Mouse (Mus musculus) megakaryocyte, adult 5-6 weeks (primary cell): ENCODE results near the gene Lypla2. TPM values are rescaled to one million over a fixed set of nuclear protein-coding genes. Genes with fewer than 3 reads are reported as not detected.

ENCODE experiments used
- ATAC-seq: 2 replicates; pipeline ENCODE4 v1.8.0; 2016; ENCODE audit warnings: mild to moderate bottlenecking, inconsistent platforms; ENCODE audit not compliant: poor library complexity, severe bottlenecking
- total RNA-seq, 2 experiments: library from RNA; stranded (forward) in 1 of 2; stranded (reverse) in 1 of 2; fragments of 153-499, 151-499 nt in 1 of 2; fragments of 221-1000, 200-1000 nt in 1 of 2; gene quantifications; 2 replicates each; pipeline versions ENCODE4 v1.2.3 to v1.2.4; 2015 to 2017

The Lypla2 gene
- total RNA-seq, 2 experiments from 2014 or later = 25.3 to 51.4 TPM

DNA sequence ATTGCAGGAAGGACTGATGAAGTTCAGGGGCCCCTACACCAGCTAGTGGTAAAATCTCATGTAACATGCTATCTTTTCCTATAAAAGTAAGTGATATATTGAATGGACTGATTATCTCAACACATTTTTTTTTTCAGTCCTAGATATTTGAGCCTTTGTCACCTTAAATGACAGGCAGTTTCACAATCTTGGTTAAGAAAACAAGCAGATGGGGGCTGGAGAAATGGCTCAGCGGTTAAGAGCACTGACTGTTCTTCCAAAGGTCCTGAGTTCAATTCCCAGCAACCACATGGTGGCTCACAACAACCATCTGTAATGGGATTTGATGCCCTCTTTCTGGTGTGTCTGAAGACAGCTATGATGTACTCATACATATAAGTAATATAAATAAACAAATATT, 50.2 kb downstream of the Lypla2 start:
- no peak for ATAC-seq

GRCm38 (mm10) chr4:135921257-135922120, 50.9 kb downstream of the Lypla2 start:
- no peak for ATAC-seq

GRCm38 (mm10) chr4:135920304-135921241, 51.9 kb downstream of the Lypla2 start, which contains the start of gene Fuca1:
Gene Fuca1 (plus strand): TSS chr4:135920735.
- ATAC-seq = peak; percentile 88

GRCm38 (mm10) chr4:135919280-135919639, 53.2 kb downstream of the Lypla2 start:
- peak; percentile 14; the same call in 1 of the 2 replicates for ATAC-seq

DNA sequence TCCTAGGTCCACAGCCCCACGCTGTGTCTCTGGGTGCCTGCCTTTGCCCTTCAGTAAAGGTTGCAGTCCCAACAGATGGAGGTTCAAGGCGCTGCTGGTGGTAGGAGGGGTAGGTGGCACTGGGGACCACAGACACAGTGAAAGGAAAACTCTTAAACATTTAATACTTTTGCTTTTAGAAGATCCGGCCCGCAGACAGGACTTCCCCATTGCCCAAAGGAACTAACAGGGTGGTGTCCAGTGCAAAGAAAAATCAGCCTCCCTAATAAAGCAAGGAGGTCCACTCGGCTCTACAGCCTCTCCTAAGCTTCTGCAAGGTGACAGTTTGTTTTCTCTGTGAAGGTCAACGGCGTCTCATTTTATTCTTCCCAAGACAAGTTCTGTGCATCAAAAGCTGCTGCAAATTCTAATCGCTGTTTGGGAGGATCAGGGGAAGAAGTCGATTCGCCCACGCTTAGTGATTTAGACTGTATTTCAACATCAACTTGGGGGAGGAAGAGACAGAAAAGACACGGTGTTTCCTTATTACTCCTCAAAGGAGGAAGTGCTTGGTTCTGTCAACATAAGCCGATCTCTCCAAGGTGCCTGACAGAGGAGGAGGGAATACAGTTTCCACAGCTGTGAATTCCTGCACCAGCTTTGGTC, 53.7 kb downstream of the Lypla2 start:
- peak; percentile 68 for ATAC-seq

Other genes with a start within 250 kb of the Lypla2 start
- gene Il22ra1, start 244.5 kb downstream of the Lypla2 start, total RNA-seq (2015) = not detected in 2 replicates
- not detected in 2 replicates for gene Il22ra1, start 244.5 kb downstream of the Lypla2 start, total RNA-seq (2017)
- gene Myom3, start 212.9 kb downstream of the Lypla2 start, total RNA-seq (2015) = not detected in 2 replicates
- gene Myom3, start 212.9 kb downstream of the Lypla2 start, total RNA-seq (2017) = not detected in 2 replicates
- gene Srsf10, start 116.9 kb downstream of the Lypla2 start, total RNA-seq (2015) = 104 and 125 TPM in 2 replicates
- gene Srsf10, start 116.9 kb downstream of the Lypla2 start, total RNA-seq (2017) = 130 and 147 TPM in 2 replicates
- gene Pnrc2, start 98.8 kb downstream of the Lypla2 start, total RNA-seq (2015) = 248 and 273 TPM in 2 replicates
- gene Pnrc2, start 98.8 kb downstream of the Lypla2 start, total RNA-seq (2017) = 249 and 251 TPM in 2 replicates
- 15.2 and 16.9 TPM in 2 replicates for gene Cnr2, start 77.2 kb downstream of the Lypla2 start, total RNA-seq (2015)
- 18.8 and 20.7 TPM in 2 replicates for gene Cnr2, start 77.2 kb downstream of the Lypla2 start, total RNA-seq (2017)
- 72.1 and 86.7 TPM in 2 replicates for gene Fuca1, start 51.9 kb downstream of the Lypla2 start, total RNA-seq (2015)
- gene Fuca1, start 51.9 kb downstream of the Lypla2 start, total RNA-seq (2017) = 143 and 189 TPM in 2 replicates
- gene Hmgcl, start 26.2 kb downstream of the Lypla2 start, total RNA-seq (2015) = 60.7 and 76.8 TPM in 2 replicates
- gene Hmgcl, start 26.2 kb downstream of the Lypla2 start, total RNA-seq (2017) = 54.9 and 60.4 TPM in 2 replicates
- 6.4 and 7.6 TPM in 2 replicates for gene Gale, start 8.9 kb downstream of the Lypla2 start, total RNA-seq (2015)
- 10.0 and 11.6 TPM in 2 replicates for gene Gale, start 8.9 kb downstream of the Lypla2 start, total RNA-seq (2017)
- gene Pithd1, start 14.6 kb upstream of the Lypla2 start, total RNA-seq (2015) = 14.9 and 18.5 TPM in 2 replicates
- gene Pithd1, start 14.6 kb upstream of the Lypla2 start, total RNA-seq (2017) = 20.6 and 26.2 TPM in 2 replicates
- 61.0 and 62.7 TPM in 2 replicates for gene Eloa, start 49.1 kb upstream of the Lypla2 start, total RNA-seq (2015)
- gene Eloa, start 49.1 kb upstream of the Lypla2 start, total RNA-seq (2017) = 63.0 and 68.6 TPM in 2 replicates
- gene Rpl11, start 80.8 kb upstream of the Lypla2 start, total RNA-seq (2015) = 1,014 and 1,023 TPM in 2 replicates
- gene Rpl11, start 80.8 kb upstream of the Lypla2 start, total RNA-seq (2017) = 540 and 557 TPM in 2 replicates
- 1.9 and 2.0 TPM in 2 replicates for gene Id3, start 170.9 kb upstream of the Lypla2 start, total RNA-seq (2015)
- gene Id3, start 170.9 kb upstream of the Lypla2 start, total RNA-seq (2017) = 0.77 and 1.8 TPM in 2 replicates
- 78.1 and 107 TPM in 2 replicates for gene E2f2, start 199.8 kb upstream of the Lypla2 start, total RNA-seq (2015)
- gene E2f2, start 199.8 kb upstream of the Lypla2 start, total RNA-seq (2017) = 59.4 and 63.6 TPM in 2 replicates
- gene Asap3, start 233.7 kb upstream of the Lypla2 start, total RNA-seq (2015) = not detected in 2 replicates
- gene Asap3, start 233.7 kb upstream of the Lypla2 start, total RNA-seq (2017) = 0.04 TPM in 1 of 2 replicates, not detected in the other